Mouse (Mus musculus) MEL (cell line): ENCODE results near the gene Irak2. TPM values are rescaled to one million over a fixed set of nuclear protein-coding genes. Genes with fewer than 3 reads are reported as not detected.

Source experiments
- BHLHE40 ChIP-seq: IDR thresholded peaks from 2 replicates; pipeline ENCODE4 v1.6.1; 2012; ENCODE audit warnings: low read depth, mild to moderate bottlenecking, inconsistent platforms, low read length, improper control_type of control experiment, borderline replicate concordance
- CHD1 ChIP-seq: IDR thresholded peaks from 2 replicates; pipeline ENCODE4 v1.6.1; 2012; ENCODE audit warnings: low read depth, mild to moderate bottlenecking, inconsistent platforms, low read length, improper control_type of control experiment
- CHD2 ChIP-seq: IDR thresholded peaks from 2 replicates; pipeline ENCODE4 v1.6.1; 2011; ENCODE audit warnings: low read length, improper control_type of control experiment
- CTCF ChIP-seq, 3 experiments: IDR thresholded peaks in 2 of 3; conservative IDR thresholded peaks in 1 of 3; 2 replicates each; pipeline ENCODE4 v1.5.1; 2011 to 2012; ENCODE audit warnings: low read length in 3 of 3, low read depth in 2 of 3, mild to moderate bottlenecking in 2 of 3, improper control_type of control experiment in 1 of 3, inconsistent platforms in 1 of 3, mixed read lengths in 1 of 3, moderate library complexity in 1 of 3; ENCODE audit not compliant: control insufficient read depth in 1 of 3, insufficient read depth in 1 of 3, poor library complexity in 1 of 3, severe bottlenecking in 1 of 3
- E2F4 ChIP-seq: IDR thresholded peaks from 2 replicates; pipeline ENCODE4 v1.6.1; 2011; ENCODE audit warnings: low read depth, low read length, improper control_type of control experiment, borderline replicate concordance
- ELF1 ChIP-seq: IDR thresholded peaks from 2 replicates; pipeline ENCODE4 v1.6.1; 2014; ENCODE audit warnings: low read depth, mild to moderate bottlenecking, inconsistent platforms, low read length, improper control_type of control experiment, moderate library complexity
- EP300 ChIP-seq, 2 experiments: IDR thresholded peaks; 2 replicates each; pipeline ENCODE4 v1.6.1; 2011; ENCODE audit warnings: improper control_type of control experiment in 2 of 2, low read length in 2 of 2, low read depth in 1 of 2, mild to moderate bottlenecking in 1 of 2
- ETS1 ChIP-seq: IDR thresholded peaks from 2 replicates; pipeline ENCODE4 v1.6.1; 2012; ENCODE audit warnings: low read depth, mild to moderate bottlenecking, inconsistent platforms, low read length, improper control_type of control experiment, moderate library complexity
- GABPA ChIP-seq: IDR thresholded peaks from 2 replicates; pipeline ENCODE4 v1.6.1; 2012; ENCODE audit warnings: low read depth, mild to moderate bottlenecking, inconsistent platforms, low read length, improper control_type of control experiment, moderate library complexity
- GATA1 ChIP-seq: IDR thresholded peaks from 2 replicates; pipeline ENCODE4 v1.6.1; 2011; ENCODE audit warnings: low read depth, low read length, improper control_type of control experiment
- JUND ChIP-seq: IDR thresholded peaks from 2 replicates; pipeline ENCODE4 v1.6.1; 2011; ENCODE audit warnings: low read depth, mild to moderate bottlenecking, improper control_type of control experiment, low read length
- KAT2A ChIP-seq: conservative IDR thresholded peaks from 2 replicates; pipeline ENCODE4 v1.6.1; 2012; ENCODE audit warnings: low read depth, low read length, improper control_type of control experiment, inconsistent platforms
- MAZ ChIP-seq: IDR thresholded peaks from 2 replicates; pipeline ENCODE4 v1.6.1; 2012; ENCODE audit warnings: low read depth, mild to moderate bottlenecking, inconsistent platforms, low read length, improper control_type of control experiment
- MXI1 ChIP-seq: IDR thresholded peaks from 2 replicates; pipeline ENCODE4 v1.6.1; 2011; ENCODE audit warnings: mild to moderate bottlenecking, low read depth, low read length, improper control_type of control experiment
- MYB ChIP-seq: IDR thresholded peaks from 2 replicates; pipeline ENCODE4 v1.6.1; 2011; ENCODE audit warnings: mild to moderate bottlenecking, low read depth, low read length, improper control_type of control experiment
- POLR2AphosphoS2 ChIP-seq: IDR thresholded peaks from 2 replicates; pipeline ENCODE4 v1.6.1; 2011; ENCODE audit warnings: low read length, improper control_type of control experiment
- POLR2AphosphoS5 ChIP-seq: IDR thresholded peaks from 2 replicates; pipeline ENCODE4 v1.6.1; 2012; ENCODE audit warnings: low read depth, borderline replicate concordance, mild to moderate bottlenecking, inconsistent platforms, low read length, moderate library complexity, mixed read lengths
- RAD21 ChIP-seq: IDR thresholded peaks from 2 replicates; pipeline ENCODE4 v1.6.1; 2011; ENCODE audit warnings: mild to moderate bottlenecking, low read depth, low read length, improper control_type of control experiment
- RCOR1 ChIP-seq: IDR thresholded peaks from 2 replicates; pipeline ENCODE4 v1.6.1; 2012; ENCODE audit warnings: low read depth, mild to moderate bottlenecking, inconsistent platforms, low read length, improper control_type of control experiment
- TAL1 ChIP-seq: IDR thresholded peaks from 2 replicates; pipeline ENCODE4 v1.6.1; 2012; ENCODE audit warnings: mild to moderate bottlenecking, inconsistent platforms, low read length, moderate library complexity, mixed read lengths
- TCF12 ChIP-seq: IDR thresholded peaks from 2 replicates; pipeline ENCODE4 v1.6.1; 2014; ENCODE audit warnings: low read depth, mild to moderate bottlenecking, inconsistent platforms, low read length, improper control_type of control experiment, moderate library complexity
- UBTF ChIP-seq: IDR thresholded peaks from 2 replicates; pipeline ENCODE4 v1.6.1; 2012; ENCODE audit warnings: low read depth, mild to moderate bottlenecking, inconsistent platforms, low read length, improper control_type of control experiment, moderate library complexity, borderline replicate concordance; ENCODE audit not compliant: insufficient read depth
- ZNF384 ChIP-seq: IDR thresholded peaks from 2 replicates; pipeline ENCODE4 v1.6.1; 2012; ENCODE audit warnings: low read depth, mild to moderate bottlenecking, inconsistent platforms, low read length, improper control_type of control experiment
- polyA plus RNA-seq, 2 experiments: library from polyadenylated mRNA; stranded (reverse) in 1 of 2; unstranded in 1 of 2; fragments of >175 nt in 1 of 2; fragments of >200 nt in 1 of 2; gene quantifications; 2 replicates each; pipeline versions ENCODE4 v1.2.1 to v1.2.4; 2012; ENCODE audit warnings: low replicate concordance in 2 of 2, low read depth in 1 of 2; ENCODE audit not compliant: insufficient read length in 2 of 2, insufficient read depth in 1 of 2, missing spikeins in 1 of 2
- total RNA-seq: library from RNA; depleted of rRNA; stranded (reverse); fragments of 300-350 nt; gene quantifications from 2 replicates; pipeline ENCODE4 v1.2.3, GENCODE M21; 2012

Gene Irak2
- total and polyA plus RNA-seq, 3 experiments, result 5.2 to 6.8 TPM; not detected in 1

DNA sequence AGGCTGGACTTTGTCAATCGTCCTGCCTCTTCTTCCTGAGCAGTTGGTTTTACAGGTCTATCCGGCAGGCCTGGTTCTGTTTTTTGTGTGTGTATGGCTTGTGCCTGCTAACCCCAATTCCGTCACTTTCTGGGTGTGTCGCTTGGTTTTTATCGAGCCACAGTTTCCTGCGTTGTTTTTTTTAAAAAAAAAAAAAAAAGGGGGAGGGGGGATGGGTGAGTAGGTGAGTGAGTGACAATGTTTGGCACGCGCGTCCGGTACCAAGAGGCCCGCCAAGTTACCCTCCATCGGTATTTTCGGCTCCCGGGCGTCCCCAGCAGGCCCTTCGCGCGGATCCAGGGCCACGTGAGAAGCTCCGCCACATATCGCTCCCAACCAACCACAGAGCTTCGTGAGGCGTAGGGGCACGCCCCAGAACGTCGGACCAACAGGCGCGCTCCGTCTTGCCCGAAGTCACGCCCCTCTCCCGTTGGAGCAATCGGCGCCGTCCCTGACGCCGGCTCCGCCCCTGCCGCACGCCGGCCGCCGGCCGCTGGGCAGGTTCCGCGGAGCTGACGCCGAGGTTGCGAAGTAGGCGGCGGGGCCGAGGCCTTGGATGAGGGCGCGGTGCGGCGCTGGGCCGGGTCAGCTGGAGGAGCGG is 58.4 kb downstream of the Irak2 start, which contains the start of gene Tatdn2 (continued):
- TF ChIP-seq E2F4 (peak; percentile 74; the same call in 1 of the 2 replicates), BHLHE40 (peak; percentile 93), RCOR1 (peak; percentile 30; the same call in 1 of the 2 replicates), ELF1 (0 out of 2 replicates have a peak, but pooled peaks have one; percentile 1), TCF12 (peak; percentile 62), CHD2 (peak; percentile 43; the same call in 1 of the 2 replicates), GABPA (no peak), MXI1 (peak; percentile 87), POLR2AphosphoS2 (peak; percentile 83), ZNF384 (peak; percentile 99), CTCF (IDR thresholded peaks at IDR 0.05 in 2 of 3, conservative IDR thresholded peaks at IDR 0.05 in 1 of 3; ENCODE audit: control insufficient read depth in 1 of 3, insufficient read depth in 1 of 3, low read depth in 2 of 3, low read length in 3 of 3, poor library complexity in 1 of 3, severe bottlenecking in 1 of 3) (0 out of 6 replicates have a peak, but pooled peaks of 1 of the 3 experiments have one; percentile 12), POLR2AphosphoS5 (no peak), ETS1 (peak; percentile 95), KAT2A (no peak), CHD1 (no peak; the same call in 1 of the 2 replicates), MAZ (no peak), UBTF (no peak), TAL1 (no peak), MYB (0 out of 2 replicates have a peak, but pooled peaks have one; percentile 54), JUND (no peak), RAD21 (no peak), GATA1 (peak; percentile 74), EP300 (IDR thresholded peaks at IDR 0.05; ENCODE audit: low read depth in 1 of 2, low read length in 2 of 2) (peak; percentile 62 to 84; a peak in 3 of 4 replicates)
